ENCODE assay signal across 8 mouse cellular contexts in the genomic region with DNA sequence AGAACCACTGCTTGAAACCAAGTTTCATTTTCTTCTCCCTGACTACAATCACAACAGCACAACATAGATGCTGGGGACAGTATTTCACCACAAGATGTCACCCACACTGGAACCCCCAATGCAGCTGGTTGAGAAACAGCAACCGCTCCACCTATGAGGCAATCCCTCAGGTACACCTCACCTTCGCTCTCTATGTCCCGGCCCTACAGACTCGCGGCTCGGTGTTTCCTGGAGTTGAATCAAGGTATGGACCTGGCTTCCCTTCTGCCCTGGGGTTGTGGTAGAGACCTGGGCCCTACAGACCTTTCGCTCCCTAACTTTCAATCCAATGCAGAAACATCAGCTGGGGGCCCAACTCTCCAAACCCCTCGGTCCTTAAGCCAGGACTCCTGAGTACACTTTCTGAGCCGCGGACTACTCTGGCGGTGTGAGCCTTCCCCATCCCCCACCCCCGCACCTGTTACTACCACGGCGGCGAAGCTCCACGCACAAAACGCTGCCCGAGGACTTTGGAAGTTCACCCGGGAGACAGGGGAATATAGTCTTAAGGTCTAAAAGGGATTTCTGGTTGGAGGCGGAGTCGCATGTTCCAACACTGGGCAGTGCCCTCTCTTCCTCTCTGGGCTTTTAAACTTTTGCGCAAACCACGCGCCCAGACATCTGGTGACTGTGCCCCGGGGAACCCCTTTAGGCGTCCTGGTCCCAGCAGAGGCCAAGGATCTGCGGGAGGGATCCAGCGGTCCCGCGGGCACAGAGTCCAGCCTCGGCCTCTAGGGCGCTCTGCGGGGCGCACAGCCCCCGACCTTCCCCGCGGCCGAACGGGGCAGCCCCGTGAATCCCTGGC. TPM values are rescaled to one million over a fixed set of nuclear protein-coding genes. Genes with fewer than 3 reads are reported as not detected.
DNase-seq lines count a peak whose midpoint lies in the region; ATAC-seq lines count a peak whose summit lies in the region.

No protein-coding gene starts in this region.

- no peaks in the 10 kb centered on the region for H3K9me3 ChIP-seq in kidney, embryonic 14.5 days (ENCODE audit: control insufficient read depth, low read length)
- H3K9me3 ChIP-seq in embryonic facial prominence, embryonic 11.5 days (replicated peaks; ENCODE audit: control insufficient read depth, low read length): no peaks in the 10 kb centered on the region

- H3K27ac ChIP-seq in kidney, embryonic 14.5 days (ENCODE audit: low read depth, low read length): no peak overlapping the region
- no peak overlapping the region for H3K27ac ChIP-seq in embryonic facial prominence, embryonic 11.5 days (replicated peaks; ENCODE audit: low read depth, low read length)

- no peaks in the 10 kb centered on the region; the same call in 1 of the 2 replicates for H3K27me3 ChIP-seq in kidney, embryonic 14.5 days (ENCODE audit: control insufficient read depth, insufficient read depth, low read length)
- H3K27me3 ChIP-seq in embryonic facial prominence, embryonic 11.5 days (ENCODE audit: control insufficient read depth, insufficient read depth, low read length): peaks cover 8% of the 10 kb centered on the region; the same call in 1 of the 2 replicates

- H3K4me3 ChIP-seq in kidney, embryonic 14.5 days (ENCODE audit: low read length): peak overlapping the region; percentile 73
- peak overlapping the region; percentile 64 for H3K4me3 ChIP-seq in embryonic facial prominence, embryonic 11.5 days (ENCODE audit: low read depth, low read length)

- H3K36me3 ChIP-seq in kidney, embryonic 14.5 days (ENCODE audit: control insufficient read depth, insufficient read depth, low read length): no peaks in the 10 kb centered on the region
- H3K36me3 ChIP-seq in embryonic facial prominence, embryonic 11.5 days (replicated peaks; ENCODE audit: control insufficient read depth, insufficient read depth, low read depth, low read length): no peaks in the 10 kb centered on the region

- peak; percentile 14; the same call in 1 of the 2 replicates for ATAC-seq in kidney, embryonic 14.5 days (ENCODE audit: low FRiP score, low TSS enrichment)
- ATAC-seq in embryonic facial prominence, embryonic 11.5 days (replicated peaks; ENCODE audit: insufficient number of reproducible peaks, low FRiP score, low TSS enrichment, low read depth): no peak

- peak overlapping the region; percentile 78 for H3K9ac ChIP-seq in kidney, embryonic 14.5 days (ENCODE audit: low read depth, low read length)
- H3K9ac ChIP-seq in embryonic facial prominence, embryonic 11.5 days (replicated peaks; ENCODE audit: low read length): peak overlapping the region; percentile 64

- peaks cover 45% of the 10 kb centered on the region for H3K4me1 ChIP-seq in kidney, embryonic 14.5 days (ENCODE audit: control insufficient read depth, insufficient read depth, low read length)
- H3K4me1 ChIP-seq in embryonic facial prominence, embryonic 11.5 days (ENCODE audit: control insufficient read depth, insufficient read depth, low read length): peaks cover 3% of the 10 kb centered on the region; the same call in 1 of the 2 replicates

- peak overlapping the region; percentile 92 for H3K4me2 ChIP-seq in kidney, embryonic 14.5 days (replicated peaks; ENCODE audit: low read depth, low read length)
- H3K4me2 ChIP-seq in embryonic facial prominence, embryonic 11.5 days (ENCODE audit: low read depth, low read length): peak overlapping the region; percentile 93

- DNase-seq in kidney, adult 18-20 months: no peak
- DNase-seq in embryonic facial prominence, embryonic 11.5 days (ENCODE audit: low spot score): no peak
- peak; percentile 70 for DNase-seq in induced T-regulatory cell, adult 2 months (ENCODE audit: low read depth)
- peak; percentile 36 for DNase-seq in lung, postnatal 10 days
- DNase-seq in thymus, postnatal 25 days: peak; percentile 25
- no peak for DNase-seq in MN1 (ENCODE audit: low spot score)
- no peak for DNase-seq in adrenal gland, postnatal 25 days

- 4% methylated on average over 40 of the region's 40 CpGs for WGBS in kidney, embryonic 14.5 days
- 5% methylated on average over 40 of the region's 40 CpGs for WGBS in embryonic facial prominence, embryonic 11.5 days

RNA-seq across cellular contexts. Expression of a gene that starts 3.3 kb away (rescaled TPM):
- 5.4 and 7.2 TPM in 2 replicates for polyA plus RNA-seq in kidney, embryonic 14.5 days (2014; fragmentation: Nextera tagmentation; extraction: Ambion mirVana)
- 2.8 and 3.1 TPM in 2 replicates for polyA plus RNA-seq in embryonic facial prominence, embryonic 11.5 days (2014; fragmentation: Nextera tagmentation; extraction: Ambion mirVana)
- 17.7 and 24.6 TPM in 2 replicates for total RNA-seq in adrenal gland, postnatal 25 days (2021)

RNA-seq across cellular contexts. Expression of a gene that starts 29.8 kb away (rescaled TPM):
- 1.1 and 1.4 TPM in 2 replicates for polyA plus RNA-seq in kidney, embryonic 14.5 days (2014; fragmentation: Nextera tagmentation; extraction: Ambion mirVana)
- polyA plus RNA-seq in embryonic facial prominence, embryonic 11.5 days (2014; fragmentation: Nextera tagmentation; extraction: Ambion mirVana): 0.43 and 0.77 TPM in 2 replicates
- total RNA-seq in adrenal gland, postnatal 25 days (2021): 9.2 and 13.0 TPM in 2 replicates

RNA-seq across cellular contexts. Expression of a gene that starts 30.6 kb away (rescaled TPM):
- 11.0 and 11.3 TPM in 2 replicates for polyA plus RNA-seq in kidney, embryonic 14.5 days (2014; fragmentation: Nextera tagmentation; extraction: Ambion mirVana)
- 3.5 and 3.8 TPM in 2 replicates for polyA plus RNA-seq in embryonic facial prominence, embryonic 11.5 days (2014; fragmentation: Nextera tagmentation; extraction: Ambion mirVana)
- 18.7 and 25.4 TPM in 2 replicates for total RNA-seq in adrenal gland, postnatal 25 days (2021)

RNA-seq across cellular contexts. Expression of a gene that starts 37.3 kb away (rescaled TPM):
- not detected in 2 replicates for polyA plus RNA-seq in kidney, embryonic 14.5 days (2014; fragmentation: Nextera tagmentation; extraction: Ambion mirVana)
- not detected in 2 replicates for polyA plus RNA-seq in embryonic facial prominence, embryonic 11.5 days (2014; fragmentation: Nextera tagmentation; extraction: Ambion mirVana)
- not detected in 2 replicates for total RNA-seq in adrenal gland, postnatal 25 days (2021)

RNA-seq across cellular contexts. Expression of a gene that starts 42.3 kb away (rescaled TPM):
- polyA plus RNA-seq in kidney, embryonic 14.5 days (2014; fragmentation: Nextera tagmentation; extraction: Ambion mirVana): 11.2 and 13.5 TPM in 2 replicates
- polyA plus RNA-seq in embryonic facial prominence, embryonic 11.5 days (2014; fragmentation: Nextera tagmentation; extraction: Ambion mirVana): 17.2 and 17.4 TPM in 2 replicates
- 32.7 and 34.1 TPM in 2 replicates for total RNA-seq in adrenal gland, postnatal 25 days (2021)

Comparison
In these comparisons a context has a peak if more than half of its experiments do, and no peak if none do; other contexts are left out.
1. DNase-seq: peak in induced T-regulatory cell, adult 2 months (single experiment), lung, postnatal 10 days (single experiment) and thymus, postnatal 25 days (single experiment); none in kidney, adult 18-20 months (single experiment), embryonic facial prominence, embryonic 11.5 days (single experiment), MN1 (single experiment) and adrenal gland, postnatal 25 days (single experiment).